Mouse (Mus musculus) CH12.LX (cell line): Measurements from ENCODE around the gene Aars. TPM values are rescaled to one million over a fixed set of nuclear protein-coding genes. Genes with fewer than 3 reads are reported as not detected.

Experiments used
- DNase-seq: peaks from one replicate; pipeline ENCODE4 v3.0.0-alpha.2; 2013; ENCODE audit errors: extremely low read depth
- H3K27ac ChIP-seq: 2 replicates; pipeline ENCODE4 v1.5.1; 2012; ENCODE audit warnings: low read depth, mild to moderate bottlenecking, control low read depth, moderate library complexity; ENCODE audit not compliant: insufficient read depth
- H3K27me3 ChIP-seq: replicated peaks from 2 replicates; pipeline ENCODE3; 2012; ENCODE audit warnings: inconsistent platforms
- H3K36me3 ChIP-seq, 2 experiments: replicated peaks in 1 of 2; 2 replicates each; pipeline versions ENCODE3 to v1.6.1; 2012; ENCODE audit warnings: inconsistent platforms in 1 of 2, low read length in 1 of 2, mild to moderate bottlenecking in 1 of 2, mixed read lengths in 1 of 2, moderate library complexity in 1 of 2; ENCODE audit not compliant: control insufficient read depth in 1 of 2, insufficient read depth in 1 of 2
- H3K4me1 ChIP-seq, 2 experiments: 2 replicates each; pipeline ENCODE4 v1.6.1; 2012; ENCODE audit warnings: inconsistent platforms in 1 of 2, moderate library complexity in 1 of 2; ENCODE audit not compliant: insufficient read depth in 2 of 2, control insufficient read depth in 1 of 2
- H3K4me2 ChIP-seq: 2 replicates; pipeline ENCODE4 v1.6.1; 2012; ENCODE audit warnings: low read depth, mild to moderate bottlenecking, control low read depth; ENCODE audit not compliant: poor library complexity, insufficient read depth, severe bottlenecking
- H3K4me3 ChIP-seq, 3 experiments: fragments of 150-350 bp in 1 of 3; sonication (generic) in 1 of 3; replicated peaks in 1 of 3; 2 replicates each; pipeline versions ENCODE3 to v1.5.1; 2011 to 2012; ENCODE audit warnings: low read depth in 2 of 3, low read length in 2 of 3, mild to moderate bottlenecking in 2 of 3, moderate library complexity in 2 of 3, control low read depth in 1 of 3, improper control_type of control experiment in 1 of 3, inconsistent platforms in 1 of 3, mixed read lengths in 1 of 3; ENCODE audit not compliant: poor library complexity in 1 of 3
- H3K79me2 ChIP-seq: replicated peaks from 2 replicates; pipeline ENCODE4 v1.6.1; 2012; ENCODE audit warnings: mild to moderate bottlenecking, moderate library complexity; ENCODE audit not compliant: control insufficient read depth, poor library complexity, insufficient read depth, severe bottlenecking; ENCODE audit errors: extremely low read depth
- H3K9ac ChIP-seq: 2 replicates; pipeline ENCODE4 v1.6.1; 2012; ENCODE audit warnings: low read depth, mild to moderate bottlenecking, control low read depth, moderate library complexity; ENCODE audit not compliant: insufficient read depth
- H3K9me3 ChIP-seq: replicated peaks from 2 replicates; pipeline ENCODE3; 2012; ENCODE audit warnings: low read length, inconsistent platforms, mixed read lengths
- CHD2 ChIP-seq: IDR thresholded peaks from 2 replicates; pipeline ENCODE4 v1.6.1; 2011; ENCODE audit warnings: low read length, improper control_type of control experiment
- E2F4 ChIP-seq: IDR thresholded peaks from 2 replicates; pipeline ENCODE4 v1.6.1; 2011; ENCODE audit warnings: low read depth, low read length, improper control_type of control experiment; ENCODE audit not compliant: insufficient replicate concordance
- ELF1 ChIP-seq: IDR thresholded peaks from 2 replicates; pipeline ENCODE4 v1.6.1; 2014; ENCODE audit warnings: low read depth, mild to moderate bottlenecking, inconsistent platforms, low read length, improper control_type of control experiment
- ETS1 ChIP-seq: conservative IDR thresholded peaks from 2 replicates; pipeline ENCODE4 v1.6.1; 2012; ENCODE audit warnings: low read depth, mild to moderate bottlenecking, inconsistent platforms, low read length, improper control_type of control experiment, moderate library complexity
- GABPA ChIP-seq: IDR thresholded peaks from 2 replicates; pipeline ENCODE4 v1.6.1; 2012; ENCODE audit warnings: low read depth, low read length, improper control_type of control experiment, inconsistent platforms; ENCODE audit not compliant: insufficient replicate concordance
- HCFC1 ChIP-seq: IDR thresholded peaks from 2 replicates; pipeline ENCODE4 v1.6.1; 2012; ENCODE audit warnings: low read depth, mild to moderate bottlenecking, inconsistent platforms, low read length, improper control_type of control experiment
- IRF4 ChIP-seq: IDR thresholded peaks from 2 replicates; pipeline ENCODE4 v1.6.1; 2014; ENCODE audit warnings: low read depth, mild to moderate bottlenecking, inconsistent platforms, low read length, improper control_type of control experiment
- JUN ChIP-seq: IDR thresholded peaks from 2 replicates; pipeline ENCODE4 v1.6.1; 2011; ENCODE audit warnings: low read depth, mild to moderate bottlenecking, low read length, improper control_type of control experiment, moderate library complexity; ENCODE audit not compliant: insufficient read depth
- JUND ChIP-seq: conservative IDR thresholded peaks from 2 replicates; pipeline ENCODE4 v1.6.1; 2011; ENCODE audit warnings: low read depth, low read length, improper control_type of control experiment
- KAT2A ChIP-seq: IDR thresholded peaks from 2 replicates; pipeline ENCODE4 v1.6.1; 2012; ENCODE audit warnings: low read length, improper control_type of control experiment, inconsistent platforms; ENCODE audit not compliant: insufficient replicate concordance
- MAFK ChIP-seq: IDR thresholded peaks from 2 replicates; pipeline ENCODE4 v1.6.1; 2011; ENCODE audit warnings: low read length, improper control_type of control experiment; ENCODE audit not compliant: insufficient replicate concordance
- MAX ChIP-seq: IDR thresholded peaks from 2 replicates; pipeline ENCODE4 v1.6.1; 2011; ENCODE audit warnings: low read length, improper control_type of control experiment
- MAZ ChIP-seq: IDR thresholded peaks from 2 replicates; pipeline ENCODE4 v1.6.1; 2012; ENCODE audit warnings: low read depth, mild to moderate bottlenecking, inconsistent platforms, low read length, improper control_type of control experiment, moderate library complexity
- MXI1 ChIP-seq: IDR thresholded peaks from 2 replicates; pipeline ENCODE4 v1.6.1; 2011; ENCODE audit warnings: mild to moderate bottlenecking, low read depth, low read length, improper control_type of control experiment
- MYC ChIP-seq: IDR thresholded peaks from 2 replicates; pipeline ENCODE4 v1.6.1; 2011; ENCODE audit warnings: low read depth, mild to moderate bottlenecking, improper control_type of control experiment, low read length
- NELFE ChIP-seq: IDR thresholded peaks from 2 replicates; pipeline ENCODE4 v1.6.1; 2011; ENCODE audit warnings: low read depth, low read length, improper control_type of control experiment
- NRF1 ChIP-seq: IDR thresholded peaks from 2 replicates; pipeline ENCODE4 v1.6.1; 2014; ENCODE audit warnings: low read depth, mild to moderate bottlenecking, inconsistent platforms, low read length, improper control_type of control experiment, moderate library complexity
- POLR2A ChIP-seq: IDR thresholded peaks from 2 replicates; pipeline ENCODE4 v1.6.1; 2011; ENCODE audit warnings: low read depth, mild to moderate bottlenecking, improper control_type of control experiment, low read length
- POLR2AphosphoS2 ChIP-seq: IDR thresholded peaks from 2 replicates; pipeline ENCODE4 v1.6.1; 2011; ENCODE audit warnings: low read depth, low read length, improper control_type of control experiment
- RAD21 ChIP-seq: IDR thresholded peaks from 2 replicates; pipeline ENCODE4 v1.6.1; 2011; ENCODE audit warnings: low read depth, mild to moderate bottlenecking, low read length, improper control_type of control experiment, moderate library complexity
- RCOR1 ChIP-seq: conservative IDR thresholded peaks from 2 replicates; pipeline ENCODE4 v1.6.1; 2012; ENCODE audit warnings: low read depth, mild to moderate bottlenecking, inconsistent platforms, low read length, improper control_type of control experiment
- SIN3A ChIP-seq: IDR thresholded peaks from 2 replicates; pipeline ENCODE4 v1.6.1; 2012; ENCODE audit warnings: low read length, improper control_type of control experiment, inconsistent platforms
- SMC3 ChIP-seq: IDR thresholded peaks from 2 replicates; pipeline ENCODE4 v1.6.1; 2011; ENCODE audit warnings: low read depth, low read length, improper control_type of control experiment
- TBP ChIP-seq: conservative IDR thresholded peaks from 2 replicates; pipeline ENCODE4 v1.6.1; 2011; ENCODE audit warnings: low read depth, low read length, improper control_type of control experiment
- TCF12 ChIP-seq: IDR thresholded peaks from 2 replicates; pipeline ENCODE4 v1.6.1; 2014; ENCODE audit warnings: low read depth, mild to moderate bottlenecking, inconsistent platforms, low read length, improper control_type of control experiment
- UBTF ChIP-seq: IDR thresholded peaks from 2 replicates; pipeline ENCODE4 v1.6.1; 2012; ENCODE audit warnings: low read depth, mild to moderate bottlenecking, inconsistent platforms, low read length, improper control_type of control experiment, moderate library complexity
- USF1 ChIP-seq: IDR thresholded peaks from 2 replicates; pipeline ENCODE4 v1.6.1; 2014; ENCODE audit warnings: low read depth, mild to moderate bottlenecking, inconsistent platforms, low read length, improper control_type of control experiment
- ZC3H11A ChIP-seq: IDR thresholded peaks from 2 replicates; pipeline ENCODE4 v1.6.1; 2012; ENCODE audit warnings: low read depth, mild to moderate bottlenecking, inconsistent platforms, low read length, improper control_type of control experiment
- ZKSCAN1 ChIP-seq: IDR thresholded peaks from 2 replicates; pipeline ENCODE4 v1.6.1; 2012; ENCODE audit warnings: low read depth, inconsistent platforms, low read length, improper control_type of control experiment, borderline replicate concordance
- ZMIZ1 ChIP-seq: IDR thresholded peaks from 2 replicates; pipeline ENCODE4 v1.6.1; 2012; ENCODE audit warnings: low read depth, mild to moderate bottlenecking, inconsistent platforms, low read length, improper control_type of control experiment
- ZNF384 ChIP-seq: IDR thresholded peaks from 2 replicates; pipeline ENCODE4 v1.6.1; 2012; ENCODE audit warnings: low read depth, low read length, improper control_type of control experiment, inconsistent platforms
- dilution Hi-C: fragments of 300-500 bp; cut with MboI; formaldehyde crosslinking; loops from 2 replicates; pipeline ENCODE4 v1.14.3; 2020; ENCODE audit warnings: low sequenced_read_pairs; ENCODE audit not compliant: extremely low pct_unique_long_range_greater_than_20kb, extremely low pct_ligation_motif_present
- in situ Hi-C: fragments of 300-500 bp; cut with MboI; formaldehyde crosslinking; loops from 3 replicates; pipeline ENCODE4 v1.14.3; 2019; ENCODE audit warnings: low sequenced_read_pairs, low pct_ligation_motif_present, low pct_unique_long_range_greater_than_20kb, mixed read lengths
- polyA plus RNA-seq: library from polyadenylated mRNA; unstranded; fragments of >175 nt; gene quantifications from 2 replicates; pipeline ENCODE4 v1.2.1, GENCODE M21; 2012; ENCODE audit warnings: low read depth; ENCODE audit not compliant: insufficient read length
- total RNA-seq, 2 experiments: library from RNA; depleted of rRNA; stranded (reverse); fragments of 300-350 nt in 1 of 2; fragments of >200 nt in 1 of 2; gene quantifications; 2 replicates each; pipeline ENCODE4 v1.2.3; 2012 to 2014

Gene Aars
- total and polyA plus RNA-seq, 3 experiments = 81.9 to 142 (median 130) TPM

- dilution Hi-C loops (no loop called here), in situ Hi-C loops (no loop called here)
- DNase-seq = no peak
- Histone ChIP-seq H3K9ac (peak overlapping the region; percentile 7; the same call in 1 of the 2 replicates), H3K4me3 (peak overlapping the region; percentile 70 to 98 (median 76)), H3K4me1 (peaks cover 5 to 28% of the 10 kb centered on the region in 2 experiments), H3K36me3 (peaks cover 5 to 18% of the 10 kb centered on the region in 2 experiments), H3K4me2 (peak overlapping the region; percentile 72), H3K9me3 (no peaks in the 10 kb centered on the region), H3K27me3 (peaks cover 26% of the 10 kb centered on the region), H3K27ac (no peak overlapping the region), H3K79me2 (peaks cover 12% of the 10 kb centered on the region; the same call in 1 of the 2 replicates)
- TF ChIP-seq ZKSCAN1 (no peak), MAX (no peak), SMC3 (no peak), TCF12 (no peak), JUND (no peak), GABPA (no peak), UBTF (no peak)
These were observed 28.7 kb downstream of the Aars start for GRCm38 (mm10) chr8:111061688-111062071.

- Histone ChIP-seq H3K36me3 (peaks cover 5 to 15% of the 10 kb centered on the region in 2 experiments), H3K4me2 (peak overlapping the region; percentile 81), H3K27me3 (peaks cover 29% of the 10 kb centered on the region), H3K4me3 (peak overlapping the region; percentile 70 to 98 (median 76)), H3K4me1 (peaks cover 5 to 28% of the 10 kb centered on the region in 2 experiments), H3K9ac (peak overlapping the region; percentile 21; the same call in 1 of the 2 replicates), H3K9me3 (no peaks in the 10 kb centered on the region), H3K79me2 (peaks cover 7% of the 10 kb centered on the region; the same call in 1 of the 2 replicates), H3K27ac (no peak overlapping the region)
- DNase-seq = peak; percentile 85
- in situ Hi-C loops = no loop called here
- dilution Hi-C loops = no loop called here
- TF ChIP-seq MAZ (no peak), POLR2A (no peak), RAD21 (no peak), HCFC1 (no peak), POLR2AphosphoS2 (no peak), USF1 (no peak), MAFK (peak; percentile 95), ZMIZ1 (no peak), TCF12 (no peak), ZNF384 (no peak), JUN (no peak), TBP (peak; percentile 100), KAT2A (peak; percentile 76; the same call in 1 of the 2 replicates), NELFE (no peak), JUND (no peak), SMC3 (no peak), MXI1 (no peak), RCOR1 (no peak), NRF1 (peak; percentile 62), IRF4 (0 out of 2 replicates have a peak, but pooled peaks have one; percentile 31), ETS1 (no peak), E2F4 (peak; percentile 81; the same call in 1 of the 2 replicates), ZC3H11A (no peak), CHD2 (no peak), MAX (no peak), MYC (no peak), ELF1 (peak; percentile 98), SIN3A (no peak)
These were observed 29.3 kb downstream of the Aars start for GRCm38 (mm10) chr8:111062072-111062757.
